Mouse (Mus musculus): Measurements from ENCODE around the gene Gm45234. TPM values are rescaled to one million over a fixed set of nuclear protein-coding genes. Genes with fewer than 3 reads are reported as not detected.
A peak's percentile ranks its signal among the peaks of the same experiment; 100 is the strongest.

The Gm45234 gene
- total RNA-seq, 2 experiments from 2014 or later, result not detected

- DNase-seq (ENCODE audit: extremely low spot score in 1 of 2, low spot score in 2 of 2), result peak; percentile 63 to 76
- intact Hi-C loops (cut with DNase I), result no loop called here
These were observed 61.5 kb downstream of the Gm45234 start for GRCm38 (mm10) chr6:124694166-124694955.

- no peak for DNase-seq (ENCODE audit: extremely low spot score in 1 of 2, low spot score in 2 of 2)
- intact Hi-C loops (cut with DNase I), result no loop called here
These were observed 62.4 kb downstream of the Gm45234 start for GRCm38 (mm10) chr6:124693243-124693981.

- DNase-seq (ENCODE audit: extremely low spot score in 1 of 2, low spot score in 2 of 2), result no peak
- intact Hi-C loops (cut with DNase I), result no loop called here
These were observed 65.3 kb downstream of the Gm45234 start for GRCm38 (mm10) chr6:124690517-124690916.

Small RNA genes within 50 kb of the gene (microRNA-seq; reads per million reads assigned to microRNA genes)
- not detected for gene Mir141
- gene Mir200c, result 22.4 reads per million, percentile 41 among the genes with 10 or more reads in this experiment

Other genes with a start within 250 kb of the Gm45234 start
- 1 to 10 TPM in 1 of 2 experiments, under 1 TPM in 1; 0.99 to 1.2 TPM for gene C1ra, start 243.6 kb downstream of the Gm45234 start, total RNA-seq (2021)
- gene C1s1, start 213.7 kb downstream of the Gm45234 start, total RNA-seq (2021), result 1 to 10 TPM; 1.2 to 2.0 TPM
- not detected for gene C1rb, start 185.7 kb downstream of the Gm45234 start, total RNA-seq (2021)
- gene C1s2, start 119.9 kb downstream of the Gm45234 start, total RNA-seq (2021), result under 1 TPM; 0.19 to 0.59 TPM
- 10 to 100 TPM; 29.7 to 36.4 TPM for gene Lpcat3, start 93.0 kb downstream of the Gm45234 start, total RNA-seq (2021)
- 10 to 100 TPM; 38.0 to 42.6 TPM for gene Emg1, start 43.8 kb downstream of the Gm45234 start, total RNA-seq (2021)
- gene Phb2, start 43.7 kb downstream of the Gm45234 start, total RNA-seq (2021), result 100 to 1,000 TPM; 151 to 160 TPM
- gene Ptpn6, start 17.3 kb downstream of the Gm45234 start, total RNA-seq (2021), result 1 to 10 TPM; 3.4 to 4.7 TPM
- gene Grcc10, start 14.6 kb downstream of the Gm45234 start, total RNA-seq (2021), result 100 to 1,000 TPM; 298 to 316 TPM
- gene Atn1, start 503 bp upstream of the Gm45234 start, total RNA-seq (2021), result 100 to 1,000 TPM; 156 to 158 TPM
- 100 to 1,000 TPM; 466 to 486 TPM for gene Eno2, start 13.7 kb upstream of the Gm45234 start, total RNA-seq (2021)
- under 1 TPM; 0.41 to 0.77 TPM for gene Lrrc23, start 23.7 kb upstream of the Gm45234 start, total RNA-seq (2021)
- 1 to 10 TPM; 4.4 to 5.3 TPM for gene Spsb2, start 52.6 kb upstream of the Gm45234 start, total RNA-seq (2021)
- gene Tpi1, start 58.3 kb upstream of the Gm45234 start, total RNA-seq (2021), result 100 to 1,000 TPM; 512 to 527 TPM
- 100 to 1,000 TPM; 194 to 200 TPM for gene Usp5, start 73.5 kb upstream of the Gm45234 start, total RNA-seq (2021)
- gene Cdca3, start 73.5 kb upstream of the Gm45234 start, total RNA-seq (2021), result 1 to 10 TPM; 2.8 to 4.4 TPM
- gene Gnb3, start 84.3 kb upstream of the Gm45234 start, total RNA-seq (2021), result under 1 TPM; 0.19 to 0.28 TPM
- gene P3h3, start 101.7 kb upstream of the Gm45234 start, total RNA-seq (2021), result 10 to 100 TPM; 30.7 to 32.5 TPM
- 100 to 1,000 TPM; 214 to 216 TPM for gene Gpr162, start 108.0 kb upstream of the Gm45234 start, total RNA-seq (2021)
- 1 to 10 TPM; 1.2 to 3.7 TPM for gene Cd4, start 132.2 kb upstream of the Gm45234 start, total RNA-seq (2021)
- gene Lag3, start 155.7 kb upstream of the Gm45234 start, total RNA-seq (2021), result 1 to 10 TPM; 1.4 to 1.5 TPM
- gene Ptms, start 164.1 kb upstream of the Gm45234 start, total RNA-seq (2021), result 1,000 to 10,000 TPM; 1,368 to 1,394 TPM
- 100 to 1,000 TPM; 597 to 610 TPM for gene Mlf2, start 175.4 kb upstream of the Gm45234 start, total RNA-seq (2021)
- 100 to 1,000 TPM; 115 to 116 TPM for gene Cops7a, start 209.5 kb upstream of the Gm45234 start, total RNA-seq (2021)
- 100 to 1,000 TPM; 116 TPM for gene Pianp, start 240.7 kb upstream of the Gm45234 start, total RNA-seq (2021)

Measured in left cerebral cortex, postnatal 10 days (tissue).